Mouse (Mus musculus) lung, postnatal 36 days (tissue): ENCODE data around the gene V1ra8.
"Not testable (repeated sequence)": the region's sequence is repeated elsewhere in the genome, so short reads cannot be mapped to it uniquely, and the experiment has no call there.

Experiments used
- DNase-seq: peaks from one replicate; pipeline ENCODE4 v3.0.0; 2022; ENCODE audit warnings: mixed read lengths

The V1ra8 gene

GRCm38 (mm10) chr6:90202493-90202892, at the start of gene V1ra8:
Gene V1ra8 (plus strand): TSS chr6:90202793.
- DNase-seq = not testable (repeated sequence)

- no peak for DNase-seq
Measured at GRCm38 (mm10) chr6:90160139-90160538, 42.5 kb upstream of the V1ra8 start.

DNA sequence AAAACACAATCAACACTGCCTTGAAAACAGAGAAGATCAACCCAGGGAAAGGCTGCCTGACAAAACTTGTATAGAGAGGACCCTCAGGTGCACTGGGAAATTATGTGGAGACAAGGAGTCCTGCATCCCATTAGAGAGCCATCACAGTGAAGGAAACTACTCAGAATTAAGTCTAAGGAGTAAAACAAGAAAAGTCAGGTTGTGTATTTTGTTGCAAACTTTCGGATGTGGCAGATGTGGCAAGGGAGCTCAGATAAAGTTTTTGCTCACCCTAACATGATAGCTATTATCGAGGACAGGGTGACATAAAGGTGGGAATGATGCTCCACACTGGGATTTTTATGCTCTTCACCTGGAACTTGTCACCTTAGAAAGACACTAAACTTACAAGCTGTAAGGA, 28.1 kb upstream of the V1ra8 start, which contains the start of gene Vmn1r52:
Gene Vmn1r52 (plus strand): TSS at position 301 of the 400 bp plus-strand sequence.
- no peak for DNase-seq

DNA sequence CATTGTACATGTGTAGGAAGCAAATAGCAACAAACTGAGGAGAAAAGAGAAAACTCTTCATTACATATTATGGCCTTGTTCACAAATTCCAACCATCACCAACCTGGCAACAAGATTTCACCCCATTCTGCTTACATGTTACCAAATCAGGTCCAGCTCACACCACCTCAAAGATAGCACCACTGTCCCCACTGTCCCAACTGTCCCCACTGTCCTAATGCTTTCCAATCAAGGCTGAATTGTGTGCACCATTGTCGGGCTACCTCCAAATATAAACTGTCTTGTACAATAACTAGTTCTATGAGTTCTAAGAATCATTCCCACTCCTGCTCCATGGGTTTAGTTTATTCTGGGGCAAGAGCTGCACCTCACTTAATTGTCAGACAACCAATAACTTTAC, 21.7 kb downstream of the V1ra8 start, which contains the start of gene Vmn1r53:
Gene Vmn1r53 (minus strand): TSS at position 101 of the 400 bp plus-strand sequence.
- no peak for DNase-seq

DNA sequence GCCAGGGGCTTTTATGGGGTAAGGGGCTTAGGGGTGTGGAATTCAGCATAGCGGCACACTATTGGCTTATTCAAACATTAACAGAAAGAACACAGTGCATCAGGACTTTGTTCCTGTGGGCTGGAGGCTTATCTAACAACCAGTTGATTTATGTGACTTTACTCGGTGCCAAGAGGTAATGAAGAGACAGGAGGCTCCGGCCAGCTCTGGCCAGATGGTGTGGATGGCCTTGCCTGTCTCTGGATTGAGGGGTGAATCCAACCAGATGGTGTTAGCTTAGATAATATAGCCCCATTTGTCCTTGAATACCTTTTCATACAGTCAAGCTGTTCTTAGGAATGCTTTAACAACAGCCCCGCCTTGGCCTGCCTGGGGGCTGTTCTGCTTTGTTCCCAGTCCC, 29.5 kb downstream of the V1ra8 start:
- DNase-seq = not testable (repeated sequence)

DNA sequence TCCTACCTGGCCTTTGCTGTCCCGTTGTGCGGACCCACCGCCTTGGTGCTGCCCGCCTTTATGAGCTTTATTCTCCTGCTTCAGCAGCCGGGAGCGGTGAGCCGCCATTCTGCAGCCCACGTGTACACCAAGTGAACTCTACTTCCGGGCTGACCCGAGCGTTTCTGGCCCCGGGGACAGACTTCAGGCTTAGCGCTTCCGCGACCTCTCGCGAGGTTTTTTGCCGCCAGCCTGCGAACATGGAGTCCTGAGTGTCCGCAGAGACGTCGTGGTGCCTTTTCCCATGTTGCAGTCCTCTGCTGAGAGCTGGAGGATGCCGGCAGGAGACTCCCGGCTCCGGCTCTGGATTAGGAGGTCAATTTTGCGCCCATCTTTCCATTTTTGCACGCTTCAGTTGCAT, 30.1 kb downstream of the V1ra8 start:
- DNase-seq = no peak

- DNase-seq = no peak
Measured at GRCm38 (mm10) chr6:90244019-90244418, 41.4 kb downstream of the V1ra8 start.

GRCm38 (mm10) chr6:90246000-90246399, 43.4 kb downstream of the V1ra8 start, which contains the start of gene Vmn1r54:
Gene Vmn1r54 (plus strand): TSS chr6:90246300.
- no peak for DNase-seq
